Mouse (Mus musculus) heart, embryonic 12.5 days (tissue): ENCODE data around the gene Gm20388. TPM values are rescaled to one million over a fixed set of nuclear protein-coding genes. Genes with fewer than 3 reads are reported as not detected.

Experiments
- ATAC-seq: fragments of 200-750 bp; cut with Nextera tagmentation; 2 replicates; pipeline ENCODE4 v1.8.0; 2017; ENCODE audit warnings: moderate TSS enrichment, moderate library complexity; ENCODE audit not compliant: insufficient number of reproducible peaks, low FRiP score
- H3K27ac ChIP-seq: fragments of 300-500 bp; sonication (generic); 2 replicates; pipeline ENCODE4 v1.5.1; 2016; ENCODE audit warnings: mild to moderate bottlenecking, moderate library complexity; ENCODE audit not compliant: poor library complexity, severe bottlenecking
- H3K27me3 ChIP-seq: fragments of 300-500 bp; sonication (generic); replicated peaks from 2 replicates; pipeline ENCODE4 v1.6.1; 2016; ENCODE audit warnings: mild to moderate bottlenecking, moderate library complexity
- H3K36me3 ChIP-seq: fragments of 300-500 bp; sonication (generic); 2 replicates; pipeline ENCODE4 v1.6.1; 2016; ENCODE audit warnings: mild to moderate bottlenecking, moderate library complexity
- H3K4me1 ChIP-seq: fragments of 300-500 bp; sonication (generic); replicated peaks from 2 replicates; pipeline ENCODE4 v1.6.1; 2016; ENCODE audit warnings: mild to moderate bottlenecking
- H3K4me2 ChIP-seq: fragments of 300-500 bp; sonication (generic); 2 replicates; pipeline ENCODE4 v1.6.1; 2016; ENCODE audit warnings: mild to moderate bottlenecking, moderate library complexity
- H3K4me3 ChIP-seq: fragments of 300-500 bp; sonication (generic); 2 replicates; pipeline ENCODE4 v1.5.1; 2016; ENCODE audit warnings: mild to moderate bottlenecking
- H3K9ac ChIP-seq: fragments of 300-500 bp; sonication (generic); 2 replicates; pipeline ENCODE4 v1.6.1; 2016; ENCODE audit warnings: mild to moderate bottlenecking, moderate library complexity
- H3K9me3 ChIP-seq: fragments of 300-500 bp; sonication (generic); replicated peaks from 2 replicates; pipeline ENCODE4 v1.6.1; 2016; ENCODE audit warnings: mild to moderate bottlenecking, moderate library complexity
- WGBS: fragments of 180-500 bp; shearing (Covaris S2); methylation state at CpG from one replicate; pipeline ENCODE4 v1.1.7; 2016; 5-methylcytosine and 5-hydroxymethylcytosine counted together
- polyA plus RNA-seq: library from polyadenylated mRNA; unstranded; fragments of >200 nt; fragmentation: Nextera tagmentation; extraction: Ambion mirVana; gene quantifications from 2 replicates; pipeline ENCODE4 v1.2.1, GENCODE M21; 2016

Gene Gm20388
- polyA plus RNA-seq, 1 experiment from 2014 or later: not detected

GRCm38 (mm10) chr8:123131041-123131440, 3220.4 kb downstream of the Gm20388 start:
- WGBS: 52% methylated on average over 9 of the region's 9 CpGs
- Histone ChIP-seq H3K4me3 (no peak overlapping the region), H3K36me3 (no peaks in the 10 kb centered on the region), H3K4me2 (peak overlapping the region; percentile 18), H3K9me3 (peaks cover 3% of the 10 kb centered on the region; the same call in 1 of the 2 replicates), H3K27me3 (peaks cover 34% of the 10 kb centered on the region), H3K9ac (no peak overlapping the region), H3K4me1 (peaks cover 7% of the 10 kb centered on the region), H3K27ac (no peak overlapping the region)
- ATAC-seq: no peak

GRCm38 (mm10) chr8:123132953-123133352, 3222.3 kb downstream of the Gm20388 start:
- peaks cover 10% of the 10 kb centered on the region for H3K4me1 ChIP-seq
- H3K27ac ChIP-seq: no peak overlapping the region
- no peaks in the 10 kb centered on the region for H3K36me3 ChIP-seq
- H3K4me3 ChIP-seq: no peak overlapping the region
- H3K4me2 ChIP-seq: no peak overlapping the region
- ATAC-seq: no peak
- H3K9ac ChIP-seq: no peak overlapping the region
- H3K9me3 ChIP-seq: peaks cover 3% of the 10 kb centered on the region; the same call in 1 of the 2 replicates
- WGBS: 100% methylated on average over 2 of the region's 2 CpGs
- peaks cover 16% of the 10 kb centered on the region for H3K27me3 ChIP-seq

- Histone ChIP-seq H3K4me3 (no peak overlapping the region), H3K9ac (no peak overlapping the region), H3K36me3 (no peaks in the 10 kb centered on the region), H3K27me3 (peaks cover 9% of the 10 kb centered on the region), H3K4me1 (peaks cover 14% of the 10 kb centered on the region), H3K9me3 (peaks cover 3% of the 10 kb centered on the region; the same call in 1 of the 2 replicates), H3K4me2 (no peak overlapping the region), H3K27ac (no peak overlapping the region)
- 82% methylated on average over 11 of the region's 11 CpGs for whole genome bisulfite sequencing
- no peak for ATAC-seq
These were observed 3223.6 kb downstream of the Gm20388 start for GRCm38 (mm10) chr8:123134149-123134713.

DNA sequence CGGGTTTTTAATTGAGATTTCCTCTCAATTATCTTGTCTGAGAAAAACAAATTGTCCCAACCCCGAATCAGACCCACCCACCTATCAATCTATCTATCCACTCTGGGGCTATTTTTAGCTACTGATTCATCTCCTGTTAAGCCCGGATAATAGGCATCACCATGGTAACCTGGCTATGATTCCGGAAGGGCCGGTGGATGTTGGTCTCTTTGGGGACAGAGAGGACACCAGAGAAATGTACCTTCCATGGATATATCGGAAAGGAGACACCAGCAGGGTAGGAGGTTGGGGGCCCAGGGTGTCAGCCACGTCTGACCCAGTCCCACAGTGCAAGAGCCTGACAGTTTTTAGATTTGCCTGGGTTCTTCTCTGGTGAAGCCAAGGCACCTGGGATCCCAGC, 3224.8 kb downstream of the Gm20388 start:
- H3K27ac ChIP-seq: no peak overlapping the region
- H3K9me3 ChIP-seq: peaks cover 3% of the 10 kb centered on the region; the same call in 1 of the 2 replicates
- no peak for ATAC-seq
- 0 out of 2 replicates have a peak overlapping the region, but pooled peaks have one; percentile 12 for H3K9ac ChIP-seq
- peaks cover 3% of the 10 kb centered on the region; the same call in 1 of the 2 replicates for H3K27me3 ChIP-seq
- 37% methylated on average over 7 of the region's 7 CpGs for WGBS
- H3K4me2 ChIP-seq: no peak overlapping the region
- H3K4me1 ChIP-seq: peaks cover 14% of the 10 kb centered on the region
- H3K4me3 ChIP-seq: no peak overlapping the region
- no peaks in the 10 kb centered on the region for H3K36me3 ChIP-seq

DNA sequence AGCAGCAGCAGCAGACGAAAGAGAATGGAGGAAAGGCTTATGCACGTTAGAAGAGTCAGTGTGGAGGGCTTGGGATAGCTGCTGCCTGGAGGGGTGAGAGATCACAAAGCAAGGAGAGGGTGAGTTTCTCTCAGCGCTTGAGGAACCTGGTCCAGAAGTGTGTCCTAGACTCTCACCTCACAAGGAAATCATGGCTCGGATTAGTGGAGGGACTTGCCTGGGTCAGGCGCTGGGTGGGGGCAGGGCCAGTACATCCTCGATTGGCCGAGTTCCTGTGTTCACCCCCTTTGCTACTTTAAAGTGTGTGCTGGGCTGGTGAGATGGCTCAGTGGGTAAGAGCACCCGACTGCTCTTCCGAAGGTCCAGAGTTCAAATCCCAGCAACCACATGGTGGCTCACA, 3225.2 kb downstream of the Gm20388 start:
- H3K27ac ChIP-seq: no peak overlapping the region
- H3K4me3 ChIP-seq: no peak overlapping the region
- ATAC-seq: no peak
- WGBS: 47% methylated on average over 9 of the region's 9 CpGs
- H3K9ac ChIP-seq: 0 out of 2 replicates have a peak overlapping the region, but pooled peaks have one; percentile 12
- H3K36me3 ChIP-seq: no peaks in the 10 kb centered on the region
- no peak overlapping the region for H3K4me2 ChIP-seq
- H3K4me1 ChIP-seq: peaks cover 14% of the 10 kb centered on the region
- H3K27me3 ChIP-seq: peaks cover 3% of the 10 kb centered on the region; the same call in 1 of the 2 replicates
- peaks cover 3% of the 10 kb centered on the region; the same call in 1 of the 2 replicates for H3K9me3 ChIP-seq

- WGBS: 67% methylated on average over 9 of the region's 9 CpGs
- ATAC-seq: no peak
- Histone ChIP-seq H3K27me3 (0 out of 2 replicates have a peak, but pooled peaks cover 3% of the 10 kb centered on the region), H3K4me1 (peaks cover 14% of the 10 kb centered on the region), H3K9me3 (peaks cover 3% of the 10 kb centered on the region; the same call in 1 of the 2 replicates), H3K36me3 (no peaks in the 10 kb centered on the region), H3K4me2 (no peak overlapping the region), H3K4me3 (no peak overlapping the region), H3K9ac (no peak overlapping the region), H3K27ac (no peak overlapping the region)
These were observed 3225.6 kb downstream of the Gm20388 start for GRCm38 (mm10) chr8:123136287-123136686.

DNA sequence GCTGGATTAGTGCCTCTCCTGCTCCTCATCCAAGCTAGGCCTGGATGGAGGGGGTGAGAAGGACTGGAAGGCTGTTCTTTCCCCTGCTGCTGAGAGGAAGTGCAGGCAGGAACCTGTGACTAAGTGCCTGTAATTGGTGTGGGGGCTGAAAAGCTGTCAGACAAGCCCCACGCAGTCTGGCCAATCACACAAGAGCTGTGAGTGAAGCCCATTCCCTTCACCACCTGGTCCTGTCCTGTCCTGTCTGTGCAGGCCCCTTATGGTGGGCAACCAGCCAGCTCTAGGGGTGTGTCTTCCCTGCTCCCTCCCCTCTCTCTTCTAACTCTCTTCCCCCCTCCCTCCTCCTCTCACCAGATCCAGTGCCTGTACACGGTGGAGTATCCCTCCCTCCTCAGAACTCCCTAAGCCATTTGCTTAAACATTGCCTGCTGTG, 3227.0 kb downstream of the Gm20388 start:
- Histone ChIP-seq H3K9ac (peak overlapping the region; percentile 33), H3K4me3 (no peak overlapping the region), H3K4me1 (peaks cover 14% of the 10 kb centered on the region), H3K36me3 (no peaks in the 10 kb centered on the region), H3K4me2 (no peak overlapping the region), H3K9me3 (peaks cover 3% of the 10 kb centered on the region; the same call in 1 of the 2 replicates), H3K27me3 (0 out of 2 replicates have a peak, but pooled peaks cover 3% of the 10 kb centered on the region), H3K27ac (peak overlapping the region; percentile 78)
- peak; percentile 87 for ATAC-seq
- WGBS: 6% methylated on average over 2 of the region's 2 CpGs

DNA sequence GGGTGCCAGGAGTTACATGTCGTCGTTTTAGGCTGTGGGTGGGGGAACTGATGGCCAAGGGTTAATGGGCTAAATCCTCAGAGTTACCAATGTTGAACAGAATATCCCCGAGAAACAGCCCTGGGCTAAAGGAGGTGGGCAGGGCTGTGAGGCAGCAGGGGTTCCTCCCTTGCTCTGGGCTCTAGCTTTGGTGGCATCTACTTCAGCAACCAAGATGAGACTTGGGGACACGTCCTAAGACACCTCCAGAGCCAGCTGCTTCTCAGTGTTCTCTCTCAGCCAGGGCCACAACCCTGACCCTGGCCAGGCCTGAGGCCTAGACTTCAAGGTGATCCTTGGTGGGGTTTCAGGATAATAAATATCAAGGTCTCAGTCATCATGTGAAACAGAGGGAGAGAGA, 3228.1 kb downstream of the Gm20388 start:
- ATAC-seq: no peak
- Histone ChIP-seq H3K9ac (no peak overlapping the region), H3K27ac (no peak overlapping the region), H3K27me3 (0 out of 2 replicates have a peak, but pooled peaks cover 3% of the 10 kb centered on the region), H3K4me3 (no peak overlapping the region), H3K36me3 (no peaks in the 10 kb centered on the region), H3K4me2 (no peak overlapping the region), H3K9me3 (no peaks in the 10 kb centered on the region), H3K4me1 (peaks cover 14% of the 10 kb centered on the region)
- WGBS: 57% methylated on average over 4 of the region's 4 CpGs

DNA sequence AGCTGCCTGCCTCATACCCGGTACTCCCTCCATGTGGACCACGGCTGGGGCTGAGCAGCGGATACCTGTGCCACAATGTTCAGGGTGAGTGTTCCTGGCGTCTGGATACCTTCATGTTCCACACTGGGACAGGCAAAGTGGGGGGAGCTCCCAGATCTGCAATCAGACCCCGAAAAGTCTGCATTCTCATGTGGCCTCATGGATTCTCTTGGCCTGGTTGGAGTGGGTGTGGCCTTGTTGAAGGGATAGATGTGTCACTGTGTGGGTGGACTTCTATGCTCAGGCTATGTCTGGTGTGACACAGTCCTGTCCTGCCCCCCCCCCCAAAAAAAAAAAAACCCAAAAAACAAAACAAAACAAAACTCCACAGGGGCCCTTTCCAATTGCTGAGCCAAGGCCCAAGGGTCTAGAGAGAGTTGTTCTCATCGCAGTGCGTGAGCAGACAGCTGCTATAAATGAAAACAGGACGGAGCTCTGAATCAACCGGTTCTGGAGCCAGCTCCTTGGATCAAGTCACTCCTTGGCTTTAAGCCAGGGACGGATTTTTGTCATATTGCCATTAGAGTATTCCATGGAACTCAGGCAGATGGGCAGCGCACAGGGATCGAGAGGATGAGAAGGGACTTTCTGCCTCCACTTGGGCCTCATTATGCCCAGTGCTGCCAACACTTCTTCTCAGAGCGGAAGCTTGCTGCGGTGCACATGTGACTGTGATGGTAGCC, 3231.3 kb downstream of the Gm20388 start:
- H3K27me3 ChIP-seq: no peaks in the 10 kb centered on the region
- no peak for ATAC-seq
- H3K4me2 ChIP-seq: no peak overlapping the region
- H3K27ac ChIP-seq: no peak overlapping the region
- H3K4me1 ChIP-seq: peaks cover 14% of the 10 kb centered on the region
- WGBS: 69% methylated on average over 14 of the region's 14 CpGs
- H3K9me3 ChIP-seq: no peaks in the 10 kb centered on the region
- H3K36me3 ChIP-seq: no peaks in the 10 kb centered on the region
- H3K4me3 ChIP-seq: no peak overlapping the region
- H3K9ac ChIP-seq: no peak overlapping the region

- Histone ChIP-seq H3K4me2 (no peak overlapping the region), H3K9me3 (0 out of 2 replicates have a peak, but pooled peaks cover 3% of the 10 kb centered on the region), H3K27ac (no peak overlapping the region), H3K9ac (no peak overlapping the region), H3K36me3 (no peaks in the 10 kb centered on the region), H3K27me3 (no peaks in the 10 kb centered on the region), H3K4me1 (no peaks in the 10 kb centered on the region; the same call in 1 of the 2 replicates), H3K4me3 (no peak overlapping the region)
- 52% methylated on average over 6 of the region's 6 CpGs for WGBS
- no peak for ATAC-seq
These were observed 3234.6 kb downstream of the Gm20388 start for GRCm38 (mm10) chr8:123145279-123145678.

GRCm38 (mm10) chr8:123146390-123146789, 3235.7 kb downstream of the Gm20388 start:
- Histone ChIP-seq H3K27ac (no peak overlapping the region), H3K4me3 (no peak overlapping the region), H3K36me3 (no peaks in the 10 kb centered on the region), H3K4me1 (no peaks in the 10 kb centered on the region; the same call in 1 of the 2 replicates), H3K27me3 (no peaks in the 10 kb centered on the region), H3K4me2 (no peak overlapping the region), H3K9me3 (0 out of 2 replicates have a peak, but pooled peaks cover 3% of the 10 kb centered on the region), H3K9ac (no peak overlapping the region)
- 79% methylated on average over 7 of the region's 7 CpGs for WGBS
- ATAC-seq: no peak
